Mouse (Mus musculus): Measurements from ENCODE around the gene Prkra.

The Prkra gene

GRCm38 (mm10) chr2:76667200-76667599 lies 19.4 kb upstream of the Prkra start:
- no peak overlapping the region for H3K4me3 ChIP-seq (replicated peaks; ENCODE audit: low read length)
- H3K9me3 ChIP-seq (ENCODE audit: low read length): no peaks in the 10 kb centered on the region
- TF ChIP-seq NANOG (IDR thresholded peaks at IDR 0.05; ENCODE audit: borderline replicate concordance, low read length) (no peak), CTCF (conservative IDR thresholded peaks at IDR 0.05; ENCODE audit: low read length) (no peak)
- peaks cover 8% of the 10 kb centered on the region; the same call in 1 of the 2 replicates for H3K36me3 ChIP-seq (ENCODE audit: insufficient read depth, low read length)
- H3K27me3 ChIP-seq (ENCODE audit: insufficient read depth, low read length): no peaks in the 10 kb centered on the region
- peaks cover 7% of the 10 kb centered on the region for H3K4me1 ChIP-seq (replicated peaks; ENCODE audit: low read depth, low read length)

DNA sequence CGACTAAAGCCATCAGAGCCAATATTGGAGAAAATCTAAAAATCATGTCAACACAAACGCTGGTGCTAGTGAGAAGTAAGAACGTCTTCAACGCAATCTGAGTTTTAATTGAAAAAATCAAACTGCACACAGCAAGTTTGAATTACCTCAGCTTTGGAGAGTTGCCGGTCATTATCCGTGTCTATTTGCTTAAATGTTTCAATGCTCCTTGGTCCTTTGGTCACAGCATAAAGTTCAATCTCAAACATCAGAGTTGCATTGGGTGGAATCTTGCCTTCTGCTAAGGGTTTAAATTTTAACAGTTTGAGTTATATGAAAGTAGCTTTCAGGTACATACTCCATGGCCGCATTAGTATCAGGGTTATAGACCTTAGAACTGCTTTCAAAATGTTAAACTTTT lies 17.7 kb upstream of the Prkra start:
- Histone ChIP-seq H3K4me1 (replicated peaks; ENCODE audit: low read depth, low read length) (no peaks in the 10 kb centered on the region), H3K9me3 (ENCODE audit: low read length) (no peaks in the 10 kb centered on the region)
- TF ChIP-seq POU5F1 (IDR thresholded peaks at IDR 0.05; ENCODE audit: borderline replicate concordance, low read length): no peak
- TF ChIP-seq NANOG (IDR thresholded peaks at IDR 0.05; ENCODE audit: borderline replicate concordance, low read length): no peak
- TF ChIP-seq CTCF (conservative IDR thresholded peaks at IDR 0.05; ENCODE audit: low read length): no peak

DNA sequence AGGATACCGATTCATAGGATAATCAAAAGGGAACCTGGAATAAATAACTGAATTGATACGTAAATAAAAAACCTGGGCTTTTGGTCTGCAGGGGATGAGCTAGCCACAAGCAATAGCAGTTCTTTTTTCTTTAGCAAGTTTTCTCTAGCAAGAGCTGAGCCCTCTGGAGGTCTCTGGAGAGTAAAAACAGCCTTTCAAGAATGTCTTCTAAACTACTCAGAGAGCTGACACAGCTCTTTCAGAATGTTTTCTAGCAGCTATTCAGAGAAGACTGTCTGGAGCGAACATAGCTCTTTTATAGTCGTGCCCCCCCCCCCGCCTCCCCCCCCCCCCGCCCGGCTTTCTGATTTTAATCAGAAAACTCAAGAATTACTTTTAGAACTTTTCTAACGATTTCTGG lies 11.6 kb upstream of the Prkra start:
- H3K27me3 ChIP-seq (ENCODE audit: insufficient read depth, low read length): no peaks in the 10 kb centered on the region
- no peak for TF ChIP-seq CTCF (conservative IDR thresholded peaks at IDR 0.05; ENCODE audit: low read length)
- no peak for TF ChIP-seq POU5F1 (IDR thresholded peaks at IDR 0.05; ENCODE audit: borderline replicate concordance, low read length)
- no peak for TF ChIP-seq NANOG (IDR thresholded peaks at IDR 0.05; ENCODE audit: borderline replicate concordance, low read length)
- H3K4me1 ChIP-seq (replicated peaks; ENCODE audit: low read depth, low read length): peaks cover 4% of the 10 kb centered on the region; the same call in 1 of the 2 replicates
- H3K36me3 ChIP-seq (ENCODE audit: insufficient read depth, low read length): peaks cover 3% of the 10 kb centered on the region; the same call in 1 of the 2 replicates
- no peak overlapping the region for H3K4me3 ChIP-seq (replicated peaks; ENCODE audit: low read length)
- H3K9me3 ChIP-seq (ENCODE audit: low read length): peaks cover 8% of the 10 kb centered on the region; the same call in 1 of the 2 replicates

More for the DNA sequence above, 17.7 kb upstream of the Prkra start:
- Histone ChIP-seq H3K36me3 (ENCODE audit: insufficient read depth, low read length) (peaks cover 8% of the 10 kb centered on the region; the same call in 1 of the 2 replicates), H3K4me3 (replicated peaks; ENCODE audit: low read length) (no peak overlapping the region), H3K27me3 (ENCODE audit: insufficient read depth, low read length) (no peaks in the 10 kb centered on the region)

- TF ChIP-seq NANOG (IDR thresholded peaks at IDR 0.05; ENCODE audit: borderline replicate concordance, low read length): no peak
- no peak for TF ChIP-seq POU5F1 (IDR thresholded peaks at IDR 0.05; ENCODE audit: borderline replicate concordance, low read length)
- TF ChIP-seq CTCF (conservative IDR thresholded peaks at IDR 0.05; ENCODE audit: low read length): no peak
- Histone ChIP-seq H3K4me1 (replicated peaks; ENCODE audit: low read depth, low read length) (peaks cover 4% of the 10 kb centered on the region; the same call in 1 of the 2 replicates), H3K27me3 (ENCODE audit: insufficient read depth, low read length) (no peaks in the 10 kb centered on the region), H3K4me3 (replicated peaks; ENCODE audit: low read length) (no peak overlapping the region), H3K36me3 (ENCODE audit: insufficient read depth, low read length) (no peaks in the 10 kb centered on the region), H3K9me3 (ENCODE audit: low read length) (peaks cover 8% of the 10 kb centered on the region; the same call in 1 of the 2 replicates)
These were observed 10.7 kb upstream of the Prkra start for GRCm38 (mm10) chr2:76658551-76658950.

DNA sequence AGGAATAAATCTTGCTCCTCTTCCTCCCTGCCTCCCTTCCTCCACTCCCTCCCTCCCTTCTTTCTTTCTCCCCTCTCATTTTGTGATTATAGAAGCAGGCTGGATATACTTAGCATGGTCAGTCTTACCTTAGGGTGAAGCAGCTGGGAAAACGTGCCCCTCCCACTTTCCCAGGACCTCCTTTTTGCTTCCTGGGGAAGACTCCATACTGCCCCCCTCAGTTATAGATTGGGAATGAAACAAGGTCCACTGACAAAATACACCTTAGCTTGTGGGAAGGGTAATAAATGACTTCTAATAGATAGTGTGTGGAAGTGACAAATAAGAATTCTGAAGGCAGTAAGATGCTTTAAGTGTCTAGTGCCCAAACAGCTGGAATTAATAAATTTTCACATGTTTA lies 8.2 kb upstream of the Prkra start:
- Histone ChIP-seq H3K4me1 (replicated peaks; ENCODE audit: low read depth, low read length) (peaks cover 4% of the 10 kb centered on the region; the same call in 1 of the 2 replicates), H3K27me3 (ENCODE audit: insufficient read depth, low read length) (no peaks in the 10 kb centered on the region), H3K4me3 (replicated peaks; ENCODE audit: low read length) (no peak overlapping the region), H3K9me3 (ENCODE audit: low read length) (peaks cover 8% of the 10 kb centered on the region; the same call in 1 of the 2 replicates), H3K36me3 (ENCODE audit: insufficient read depth, low read length) (no peaks in the 10 kb centered on the region)
- TF ChIP-seq CTCF (conservative IDR thresholded peaks at IDR 0.05; ENCODE audit: low read length) (peak; percentile 58), POU5F1 (IDR thresholded peaks at IDR 0.05; ENCODE audit: borderline replicate concordance, low read length) (no peak)

- no peaks in the 10 kb centered on the region for H3K36me3 ChIP-seq (ENCODE audit: insufficient read depth, low read length)
- H3K4me3 ChIP-seq (replicated peaks; ENCODE audit: low read length): no peak overlapping the region
- H3K4me1 ChIP-seq (replicated peaks; ENCODE audit: low read depth, low read length): peaks cover 4% of the 10 kb centered on the region; the same call in 1 of the 2 replicates
- peaks cover 8% of the 10 kb centered on the region; the same call in 1 of the 2 replicates for H3K9me3 ChIP-seq (ENCODE audit: low read length)
- TF ChIP-seq NANOG (IDR thresholded peaks at IDR 0.05; ENCODE audit: borderline replicate concordance, low read length): no peak
- no peak for TF ChIP-seq CTCF (conservative IDR thresholded peaks at IDR 0.05; ENCODE audit: low read length)
- TF ChIP-seq POU5F1 (IDR thresholded peaks at IDR 0.05; ENCODE audit: borderline replicate concordance, low read length): no peak
- H3K27me3 ChIP-seq (ENCODE audit: insufficient read depth, low read length): no peaks in the 10 kb centered on the region
These were observed 7.6 kb upstream of the Prkra start for GRCm38 (mm10) chr2:76655444-76655843.

DNA sequence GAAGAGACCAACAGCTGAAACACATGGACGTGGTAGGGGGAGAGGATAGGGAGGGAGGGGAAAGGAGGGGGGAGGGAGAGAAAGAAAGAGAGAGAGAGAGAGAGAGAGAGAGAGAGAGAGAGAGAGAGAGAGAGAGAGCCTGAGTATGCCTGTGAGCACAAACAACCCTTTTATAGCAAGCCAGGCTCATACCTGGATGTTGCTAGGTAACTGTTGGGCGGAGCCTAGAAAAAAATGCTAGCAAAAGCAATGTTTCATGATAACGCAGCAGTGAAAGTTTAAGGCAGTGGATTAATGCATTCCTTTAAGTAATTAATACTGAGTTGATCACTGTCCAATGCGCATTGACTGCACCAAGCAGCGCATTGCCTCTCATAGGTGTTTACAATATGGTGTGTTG lies 6.8 kb upstream of the Prkra start:
- Histone ChIP-seq H3K4me3 (replicated peaks; ENCODE audit: low read length) (no peak overlapping the region), H3K36me3 (ENCODE audit: insufficient read depth, low read length) (no peaks in the 10 kb centered on the region), H3K4me1 (replicated peaks; ENCODE audit: low read depth, low read length) (peaks cover 4% of the 10 kb centered on the region; the same call in 1 of the 2 replicates), H3K9me3 (ENCODE audit: low read length) (peaks cover 8% of the 10 kb centered on the region; the same call in 1 of the 2 replicates), H3K27me3 (ENCODE audit: insufficient read depth, low read length) (no peaks in the 10 kb centered on the region)
- TF ChIP-seq CTCF (conservative IDR thresholded peaks at IDR 0.05; ENCODE audit: low read length) (no peak), POU5F1 (IDR thresholded peaks at IDR 0.05; ENCODE audit: borderline replicate concordance, low read length) (no peak), NANOG (IDR thresholded peaks at IDR 0.05; ENCODE audit: borderline replicate concordance, low read length) (no peak)

DNA sequence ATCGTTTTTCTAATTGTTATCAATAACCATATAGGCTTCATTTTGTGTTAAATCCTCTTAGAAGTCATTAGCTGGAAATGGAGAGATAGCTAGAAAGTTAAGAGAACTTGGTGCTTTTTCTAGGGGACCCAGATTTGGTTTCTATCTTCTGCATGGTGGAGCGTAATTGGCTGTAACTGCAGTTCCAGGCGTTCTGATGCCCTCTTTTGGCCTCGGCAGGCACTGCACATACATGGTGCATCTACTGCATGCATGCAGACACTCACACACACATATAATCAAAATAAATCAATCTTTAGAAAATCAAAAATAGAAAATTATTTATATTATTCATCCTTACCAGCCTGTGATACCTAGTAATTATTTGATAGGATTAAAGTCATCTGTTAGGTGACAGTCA lies 5.3 kb upstream of the Prkra start:
- no peak for TF ChIP-seq POU5F1 (IDR thresholded peaks at IDR 0.05; ENCODE audit: borderline replicate concordance, low read length)
- peak; percentile 53 for TF ChIP-seq CTCF (conservative IDR thresholded peaks at IDR 0.05; ENCODE audit: low read length)
- no peak overlapping the region for H3K4me3 ChIP-seq (replicated peaks; ENCODE audit: low read length)
- peaks cover 7% of the 10 kb centered on the region for H3K4me1 ChIP-seq (replicated peaks; ENCODE audit: low read depth, low read length)
- no peaks in the 10 kb centered on the region for H3K36me3 ChIP-seq (ENCODE audit: insufficient read depth, low read length)
- H3K9me3 ChIP-seq (ENCODE audit: low read length): peaks cover under 1% of the 10 kb centered on the region; the same call in 1 of the 2 replicates
- H3K27me3 ChIP-seq (ENCODE audit: insufficient read depth, low read length): no peaks in the 10 kb centered on the region

DNA sequence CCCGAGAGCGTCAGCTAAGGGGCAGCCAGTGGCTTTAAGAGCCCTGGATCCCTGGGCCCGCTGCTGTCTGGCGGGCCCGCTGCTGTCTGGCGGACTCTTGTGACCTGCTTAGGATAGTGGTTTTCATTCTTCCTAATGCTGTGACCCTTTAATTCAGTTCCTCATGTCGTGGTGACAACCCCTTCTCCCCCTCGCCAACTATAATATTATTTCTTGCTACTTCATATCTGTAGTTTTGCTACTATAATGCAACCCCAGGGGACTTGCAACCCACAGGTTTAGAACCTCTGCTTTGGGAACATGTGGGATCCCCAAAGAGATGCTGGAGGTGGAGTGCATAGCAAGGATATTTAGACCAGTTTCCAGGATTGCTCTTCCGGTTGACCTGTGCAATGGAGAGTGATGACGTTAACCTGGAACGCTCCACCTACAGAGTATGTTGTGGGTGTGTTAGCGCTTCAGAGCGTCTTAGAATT lies 889 bp upstream of the Prkra start:
- H3K9me3 ChIP-seq (ENCODE audit: low read length): no peaks in the 10 kb centered on the region
- H3K27me3 ChIP-seq (ENCODE audit: insufficient read depth, low read length): peaks cover 12% of the 10 kb centered on the region
- peak overlapping the region; percentile 93 for H3K4me3 ChIP-seq (replicated peaks; ENCODE audit: low read length)
- no peak for TF ChIP-seq POU5F1 (IDR thresholded peaks at IDR 0.05; ENCODE audit: borderline replicate concordance, low read length)
- TF ChIP-seq CTCF (conservative IDR thresholded peaks at IDR 0.05; ENCODE audit: low read length): no peak
- TF ChIP-seq NANOG (IDR thresholded peaks at IDR 0.05; ENCODE audit: borderline replicate concordance, low read length): no peak
- peaks cover 12% of the 10 kb centered on the region for H3K4me1 ChIP-seq (replicated peaks; ENCODE audit: low read depth, low read length)
- no peaks in the 10 kb centered on the region for H3K36me3 ChIP-seq (ENCODE audit: insufficient read depth, low read length)
